Mouse (Mus musculus): Measurements from ENCODE around the gene Arl5c. TPM values are rescaled to one million over a fixed set of nuclear protein-coding genes. Genes with fewer than 3 reads are reported as not detected.

Gene Arl5c
- polyA plus RNA-seq, 1 experiment: 2.2 TPM

DNA sequence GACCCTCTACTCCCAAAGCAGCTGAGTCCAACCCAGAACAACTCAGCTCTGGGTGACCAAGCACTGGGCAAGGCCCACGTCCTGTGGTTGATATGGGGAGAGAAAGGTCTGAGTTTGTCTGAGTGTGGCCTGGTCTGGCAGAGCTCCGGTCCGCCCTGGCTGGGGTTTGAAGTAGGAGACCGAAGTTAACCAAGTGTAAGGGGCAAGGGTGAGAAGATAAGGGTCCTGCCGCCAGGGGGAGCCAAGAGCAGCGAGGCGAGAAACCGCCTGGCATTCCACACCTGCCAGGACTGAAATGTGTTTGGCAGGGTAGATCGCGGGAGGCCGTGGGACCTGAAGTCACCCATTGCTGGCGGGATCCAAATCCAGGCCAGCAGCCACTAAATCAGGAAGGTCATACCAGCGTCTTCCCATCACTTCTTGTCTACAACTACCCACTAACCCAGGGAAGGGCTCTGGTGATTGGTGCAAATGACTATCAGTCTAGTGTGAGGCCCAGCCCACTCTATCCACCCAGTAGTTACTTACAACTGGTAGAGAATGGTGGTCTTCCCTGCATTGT is 1.4 kb downstream of the Arl5c start:
- no peak for DNase-seq (ENCODE audit: low read depth)

DNA sequence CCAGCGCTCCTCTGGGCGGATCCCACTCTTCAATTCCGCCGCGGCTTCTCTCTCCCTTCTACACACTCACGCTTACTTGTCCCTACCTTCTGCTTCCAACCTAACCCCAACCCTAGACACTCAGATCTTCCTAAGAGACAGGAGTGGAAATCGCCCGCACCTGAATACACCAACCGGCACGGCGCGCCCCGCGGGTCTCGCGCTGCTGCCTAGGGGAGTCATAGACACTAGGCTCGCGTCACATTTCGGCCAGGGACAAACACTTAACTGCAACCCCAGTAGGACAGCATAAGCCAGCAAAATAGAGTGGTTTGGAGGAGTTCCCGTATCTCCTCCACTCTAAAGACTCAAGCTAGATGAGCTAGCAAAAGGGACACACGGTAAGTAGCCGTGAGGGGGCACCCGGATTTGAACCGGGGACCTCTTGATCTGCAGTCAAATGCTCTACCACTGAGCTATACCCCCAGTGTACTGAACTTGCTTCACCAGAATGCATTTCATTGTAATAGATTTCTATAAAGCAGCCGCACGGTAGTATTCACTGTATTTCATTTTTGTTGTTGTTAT is 7.4 kb downstream of the Arl5c start:
- no peak for DNase-seq (ENCODE audit: low read depth)

DNA sequence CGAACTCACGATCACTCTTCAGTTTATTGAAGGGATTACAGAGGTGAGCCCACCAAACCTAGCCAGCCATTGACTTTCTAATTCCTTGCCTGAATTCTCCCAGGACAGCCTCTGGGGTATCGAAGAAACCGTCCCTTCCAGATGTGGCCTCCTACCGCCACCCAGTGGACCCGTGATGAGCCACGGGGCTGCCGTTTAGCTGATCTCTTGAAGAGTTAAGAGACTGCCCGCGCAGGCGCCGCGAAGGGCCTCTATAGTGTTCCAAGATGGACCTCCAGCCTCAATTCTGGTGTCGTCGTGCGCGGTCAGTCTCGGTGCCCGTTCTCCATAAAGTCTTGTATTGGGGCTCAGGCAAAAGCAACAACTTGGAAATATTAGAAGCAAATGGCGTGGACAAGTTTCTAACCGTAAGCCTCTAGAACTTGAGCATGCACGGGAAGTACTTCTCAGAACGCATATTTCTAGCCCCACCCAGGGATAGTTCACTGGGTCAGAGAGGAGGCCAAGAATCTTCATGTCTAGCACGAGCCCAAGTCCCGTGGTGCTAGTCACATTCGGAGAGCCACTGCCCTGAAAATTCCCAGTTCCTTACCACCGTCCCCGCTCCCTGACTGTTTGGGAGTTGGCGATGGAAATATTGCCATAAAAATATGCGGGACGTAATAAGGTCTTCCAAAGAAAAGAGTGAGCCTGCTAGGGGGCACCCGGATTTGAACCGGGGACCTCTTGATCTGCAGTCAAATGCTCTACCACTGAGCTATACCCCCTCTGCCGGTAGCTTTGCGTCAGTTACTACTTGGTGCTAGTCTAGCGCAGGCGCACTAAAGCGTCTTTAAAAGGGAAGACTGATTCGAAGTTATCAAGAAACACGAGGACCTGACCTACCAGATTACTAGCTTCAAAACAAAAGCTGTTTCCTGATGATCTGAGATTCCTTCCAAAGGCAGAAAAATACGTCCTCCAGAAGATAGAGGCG is 8.1 kb downstream of the Arl5c start:
- DNase-seq (ENCODE audit: low read depth): peak; percentile 70

DNA sequence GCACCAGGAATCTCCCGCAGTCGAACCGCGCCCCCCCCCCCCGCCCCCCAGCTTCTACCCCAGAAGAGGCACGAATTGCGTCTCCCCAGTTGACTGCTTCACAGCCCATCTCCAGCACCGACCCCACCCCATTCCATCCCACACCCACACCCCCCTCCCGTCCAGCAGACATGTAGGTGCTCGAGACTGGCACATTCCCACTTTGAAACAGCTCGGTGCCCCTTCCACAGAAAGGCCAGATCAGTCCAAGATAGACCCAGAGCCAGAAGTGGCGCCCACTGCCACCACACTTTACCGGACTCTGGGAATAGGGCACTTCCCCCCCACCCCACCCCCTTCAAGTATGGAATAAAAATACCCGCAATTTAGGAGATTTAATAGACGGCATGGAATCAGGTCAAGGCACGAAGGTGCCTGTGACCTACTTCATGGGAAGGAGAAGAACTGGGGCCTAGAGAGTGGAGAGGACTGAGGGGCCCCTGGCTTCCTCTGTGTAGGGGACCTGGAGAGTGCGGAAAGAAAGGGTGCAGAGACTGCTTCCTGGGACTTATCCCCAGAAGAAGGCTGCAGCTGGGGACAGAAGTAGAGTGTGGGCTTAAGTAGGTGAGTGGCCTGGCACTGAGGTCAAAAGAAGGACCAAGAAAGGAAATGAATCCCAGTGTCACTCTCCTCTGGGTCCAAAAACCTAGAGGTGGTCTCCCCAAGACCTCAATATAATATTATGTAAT is 9.1 kb downstream of the Arl5c start:
- DNase-seq (ENCODE audit: low read depth): no peak

DNA sequence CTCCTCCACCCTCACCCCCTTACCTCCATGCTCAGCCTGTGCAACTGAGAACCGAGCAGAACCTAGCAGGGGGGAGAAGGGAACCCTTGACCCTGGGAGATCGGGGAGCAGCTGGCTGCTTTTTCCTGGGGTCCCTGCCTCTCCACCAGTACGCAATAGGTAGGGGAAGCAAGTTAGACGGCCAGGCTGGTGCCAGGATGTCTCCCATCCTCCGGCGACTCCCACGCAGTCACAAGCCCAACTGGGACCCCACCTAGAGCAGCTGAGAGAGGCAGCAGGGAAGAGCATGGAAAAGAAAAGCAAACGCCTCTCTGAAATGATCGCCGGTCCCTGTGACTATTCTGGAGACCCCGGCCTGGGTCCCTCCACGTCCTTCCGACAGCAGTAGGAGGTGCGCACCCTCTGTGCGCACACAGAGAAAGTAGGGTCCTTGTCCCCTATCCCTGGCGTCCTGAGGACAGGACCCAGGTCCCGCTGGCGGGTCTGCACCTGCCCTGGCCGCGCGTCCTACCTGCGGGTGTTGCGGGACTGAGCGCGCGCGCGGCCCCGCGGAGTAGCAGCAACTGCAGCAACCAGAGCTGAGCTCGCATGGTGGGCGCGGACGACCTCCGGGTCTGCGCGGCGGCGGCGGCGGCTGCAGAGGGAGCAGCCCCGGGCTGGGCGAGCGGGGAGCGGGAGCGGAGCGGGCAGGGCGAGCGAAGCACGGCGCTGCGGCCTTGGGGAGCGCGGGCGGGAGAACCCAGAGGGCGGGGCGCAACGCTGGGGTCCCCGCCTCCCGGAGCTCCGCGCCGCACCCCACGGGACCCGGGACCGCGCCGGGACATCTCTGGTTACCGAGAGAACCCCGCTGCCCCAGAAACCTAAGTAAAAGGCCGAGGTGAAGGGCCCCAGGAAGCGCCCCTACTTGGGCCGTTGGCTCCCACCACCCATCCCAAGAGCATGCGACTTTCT is 10.0 kb downstream of the Arl5c start, which contains the start of gene Plxdc1:
TSS of gene Plxdc1 (minus strand) at position 718 of the 951 bp plus-strand sequence.
- no peak for DNase-seq (ENCODE audit: low read depth)

DNA sequence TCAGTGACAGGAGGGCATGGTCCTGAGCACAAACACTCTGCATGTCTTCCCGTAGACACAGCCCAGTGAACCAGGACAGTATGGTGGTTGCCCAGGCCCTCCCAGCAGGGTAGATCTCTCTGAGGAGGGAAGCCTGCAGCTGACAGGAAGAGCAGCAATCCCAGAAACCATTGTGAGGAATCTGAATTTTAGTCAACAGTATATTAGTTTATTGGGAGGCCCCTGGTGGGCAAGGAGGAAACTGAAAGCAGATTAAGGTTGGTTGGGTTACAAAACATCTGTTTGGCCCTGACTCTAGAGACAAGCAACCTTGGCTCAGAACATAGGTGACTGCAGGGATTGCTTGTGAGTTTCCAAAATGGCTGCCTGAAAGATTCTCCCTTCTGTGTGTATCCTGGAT is 12.0 kb downstream of the Arl5c start:
- no peak for DNase-seq (ENCODE audit: low read depth)

DNA sequence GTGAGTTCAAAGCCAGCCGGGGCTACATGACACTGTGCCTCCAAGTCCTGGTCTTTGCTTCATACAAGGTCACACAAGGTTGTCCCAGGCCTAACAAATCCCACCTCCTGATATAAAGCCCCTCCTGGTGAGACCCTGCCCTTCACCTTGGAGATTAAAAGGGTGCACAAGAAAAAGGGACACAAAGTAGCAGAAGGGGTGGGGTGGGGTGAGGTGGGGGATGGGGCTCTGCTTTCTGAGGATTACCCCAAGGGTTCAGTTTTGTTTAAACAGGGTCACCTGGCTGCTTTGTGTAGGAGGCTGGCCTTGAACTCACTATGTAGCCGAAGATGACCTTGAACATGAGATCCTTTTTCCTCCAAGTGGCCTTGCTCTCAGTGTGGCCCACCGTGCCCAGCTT is 12.5 kb downstream of the Arl5c start:
- DNase-seq (ENCODE audit: low read depth): no peak

DNA sequence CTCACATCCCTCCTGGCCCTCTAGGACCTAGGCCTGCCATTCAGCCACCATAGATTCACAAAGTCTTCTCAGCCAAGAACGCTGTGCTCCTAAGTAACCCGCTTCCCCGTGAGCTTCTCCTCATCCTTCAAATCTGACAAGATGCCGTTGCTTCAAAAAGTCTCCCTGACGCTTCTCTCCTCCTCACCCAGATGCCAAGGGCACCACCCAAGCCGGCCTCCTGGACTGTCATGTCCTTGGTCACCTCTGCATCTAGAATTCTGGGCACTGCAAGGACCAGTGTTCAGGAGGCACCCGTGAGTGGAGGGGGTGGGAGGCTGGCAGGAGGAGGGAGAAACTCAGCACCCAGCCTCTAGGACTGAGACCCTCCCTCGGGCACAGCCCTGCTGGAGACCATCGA is 13.3 kb downstream of the Arl5c start:
- DNase-seq (ENCODE audit: low read depth): no peak

DNA sequence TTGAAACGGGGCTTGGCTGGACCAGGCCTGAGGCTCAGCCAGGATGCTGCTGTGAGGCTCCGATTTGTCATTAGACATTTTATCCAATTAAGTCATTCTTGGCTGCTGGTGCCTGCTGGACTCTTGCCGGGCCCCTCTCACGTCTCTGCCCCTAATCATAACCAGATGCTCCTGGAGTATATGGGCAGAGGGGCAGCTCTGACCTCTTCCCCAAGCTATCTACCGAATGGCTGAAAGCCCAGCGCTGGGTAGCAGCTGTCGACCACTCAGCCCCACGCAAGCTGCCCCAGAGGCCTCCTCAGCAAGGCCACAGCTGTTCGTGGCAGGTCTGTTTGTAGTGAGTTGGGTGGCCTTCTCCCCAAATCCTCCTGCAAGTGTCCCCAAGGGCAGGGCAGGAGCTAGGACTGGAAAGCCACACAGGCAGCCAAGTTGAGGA is 15.4 kb downstream of the Arl5c start:
- DNase-seq (ENCODE audit: low read depth): no peak

DNA sequence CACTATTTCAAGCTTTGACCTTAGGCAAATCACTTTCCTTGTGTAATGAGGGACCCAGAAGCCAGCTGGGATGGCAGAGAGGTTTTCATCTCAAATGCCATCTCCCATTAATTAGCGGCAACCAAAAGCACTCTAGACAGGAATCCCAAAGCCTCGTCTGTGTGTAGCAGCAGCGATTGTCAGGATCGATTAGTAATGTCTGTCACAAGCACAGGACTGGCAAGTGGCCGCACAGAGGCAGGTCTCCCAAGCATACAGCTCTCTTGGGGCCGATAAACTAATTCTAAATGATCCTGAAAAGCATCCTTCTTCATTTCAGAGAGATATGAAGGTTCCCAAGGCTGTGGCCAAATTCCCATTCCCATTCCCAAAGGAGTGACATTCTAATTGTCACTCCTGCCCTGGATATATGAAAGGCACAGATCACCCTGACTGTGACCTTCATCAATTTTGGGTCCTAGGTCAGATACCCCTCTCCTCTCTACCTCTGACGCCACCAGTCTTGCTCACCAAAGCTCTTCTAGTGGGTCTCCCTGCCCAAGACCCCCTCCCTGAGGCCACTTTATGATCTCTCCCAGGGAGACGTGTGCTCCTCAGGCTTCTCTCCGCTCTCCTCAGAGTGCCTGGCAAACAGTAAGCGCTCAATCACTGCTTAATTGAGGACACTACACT is 16.0 kb downstream of the Arl5c start:
- no peak for DNase-seq (ENCODE audit: low read depth)

DNA sequence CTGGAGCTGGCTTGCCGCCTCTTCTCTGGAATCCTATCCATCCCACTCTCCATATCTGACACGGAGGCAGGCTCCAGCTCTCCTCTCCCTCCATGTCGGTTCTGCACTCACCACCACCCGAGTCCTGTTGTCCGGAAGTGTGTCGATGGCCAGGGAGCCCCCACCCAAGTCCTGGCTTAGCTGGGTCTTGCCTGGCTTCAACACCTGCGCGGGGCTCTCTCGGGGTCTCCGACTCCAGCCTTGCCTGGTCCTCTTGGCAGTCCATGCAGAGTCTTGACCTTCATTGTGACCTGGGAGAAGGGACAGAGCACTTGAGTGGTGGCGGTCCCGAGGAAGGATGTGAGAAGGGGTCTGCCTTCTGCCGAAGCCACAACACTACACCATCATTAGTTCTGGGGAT is 17.6 kb downstream of the Arl5c start:
- no peak for DNase-seq (ENCODE audit: low read depth)

DNA sequence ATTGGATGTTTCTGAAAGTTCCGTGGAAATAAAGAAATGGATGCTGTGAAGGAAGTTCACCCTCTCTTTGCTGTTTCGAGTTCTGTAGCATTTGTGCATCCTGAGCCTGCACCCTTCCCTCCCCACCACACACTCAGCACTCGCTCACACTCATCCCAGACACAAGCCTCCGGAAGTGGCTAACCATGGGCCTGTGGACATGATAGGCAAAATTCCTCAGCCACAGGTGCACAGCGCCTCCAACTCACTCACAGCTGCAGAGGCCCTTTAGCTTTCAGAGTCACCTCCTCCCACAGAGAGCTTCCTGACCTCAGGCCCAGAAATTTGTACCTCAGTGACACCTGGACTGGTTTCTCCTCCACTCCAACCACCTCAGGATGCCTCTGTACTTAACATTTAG is 18.2 kb downstream of the Arl5c start:
- no peak for DNase-seq (ENCODE audit: low read depth)

DNA sequence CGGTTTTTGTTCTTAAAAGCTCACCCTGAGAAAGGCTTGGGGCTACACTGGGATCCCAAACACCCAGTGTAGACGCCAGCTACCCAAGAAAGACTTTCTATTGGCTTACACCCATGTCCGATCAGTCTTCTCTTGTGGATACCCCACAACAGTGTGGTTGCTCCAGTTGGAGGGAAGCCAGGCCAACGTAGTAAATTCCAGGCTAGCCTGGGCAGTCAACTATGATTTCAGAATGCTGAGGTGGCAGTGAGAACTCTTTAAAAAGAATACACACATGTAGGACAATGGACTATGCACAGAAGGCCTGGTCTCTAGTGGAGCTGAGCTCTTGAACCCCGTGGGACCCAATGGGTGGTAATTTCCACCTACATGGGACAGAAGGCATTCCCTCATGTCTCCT is 21.2 kb downstream of the Arl5c start:
- DNase-seq (ENCODE audit: low read depth): no peak

DNA sequence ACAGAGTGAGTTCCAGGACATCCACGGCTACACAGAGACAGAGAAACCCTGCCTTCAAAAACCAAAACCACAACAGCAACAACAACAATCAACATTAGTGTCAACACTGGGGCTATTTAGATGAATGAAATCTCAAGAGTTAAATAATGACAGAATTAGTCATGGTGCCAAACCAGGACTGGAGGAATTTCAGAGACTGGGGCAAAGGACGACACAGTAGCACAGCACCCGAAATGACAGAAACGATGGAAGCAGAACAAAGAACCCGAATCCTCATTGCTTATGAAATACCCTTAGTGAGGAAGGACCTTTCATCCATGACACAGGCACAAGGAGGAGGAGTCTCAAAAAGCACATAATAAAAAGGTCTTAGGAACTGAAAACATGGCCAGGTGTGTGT is 21.8 kb downstream of the Arl5c start:
- no peak for DNase-seq (ENCODE audit: low read depth)

DNA sequence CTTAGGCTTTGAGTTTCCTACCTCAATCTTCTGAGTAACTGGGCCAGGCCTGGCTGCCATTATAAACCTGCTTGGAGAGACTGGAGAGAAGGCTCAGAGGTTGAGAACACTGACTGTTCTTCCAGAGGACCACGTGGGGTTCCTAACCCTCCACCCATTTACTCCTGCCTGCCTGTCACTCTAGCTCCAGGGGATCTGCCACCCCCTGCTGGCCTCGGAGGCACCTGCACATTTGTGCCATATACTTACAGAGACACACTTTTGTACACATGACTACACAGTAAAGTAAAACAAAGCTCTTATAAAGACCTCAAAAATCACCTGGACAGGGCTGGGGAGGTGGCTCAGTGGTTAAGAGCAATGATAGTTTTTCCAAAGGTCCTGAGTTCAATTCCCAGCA is 23.5 kb downstream of the Arl5c start:
- no peak for DNase-seq (ENCODE audit: low read depth)

DNA sequence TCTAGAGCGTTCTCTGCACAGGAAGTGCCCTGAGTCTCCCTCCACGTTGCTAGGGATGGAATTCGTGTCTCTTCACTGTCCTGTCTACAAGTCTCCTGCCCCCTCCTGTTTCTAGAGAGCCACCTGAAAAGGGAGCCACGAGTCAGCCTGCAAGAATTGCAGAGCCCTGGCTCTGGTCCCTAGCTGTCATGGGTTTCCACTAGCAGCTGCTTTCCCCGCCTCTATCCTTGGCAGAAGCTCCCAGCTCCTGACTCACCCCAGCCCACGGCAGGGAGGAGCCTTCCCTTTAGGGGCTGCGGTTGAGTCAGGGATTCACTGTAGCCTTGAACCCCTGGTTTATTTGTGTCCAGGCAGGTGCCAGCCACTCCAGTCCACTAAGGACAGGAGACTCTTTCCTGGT is 24.7 kb downstream of the Arl5c start:
- no peak for DNase-seq (ENCODE audit: low read depth)

DNA sequence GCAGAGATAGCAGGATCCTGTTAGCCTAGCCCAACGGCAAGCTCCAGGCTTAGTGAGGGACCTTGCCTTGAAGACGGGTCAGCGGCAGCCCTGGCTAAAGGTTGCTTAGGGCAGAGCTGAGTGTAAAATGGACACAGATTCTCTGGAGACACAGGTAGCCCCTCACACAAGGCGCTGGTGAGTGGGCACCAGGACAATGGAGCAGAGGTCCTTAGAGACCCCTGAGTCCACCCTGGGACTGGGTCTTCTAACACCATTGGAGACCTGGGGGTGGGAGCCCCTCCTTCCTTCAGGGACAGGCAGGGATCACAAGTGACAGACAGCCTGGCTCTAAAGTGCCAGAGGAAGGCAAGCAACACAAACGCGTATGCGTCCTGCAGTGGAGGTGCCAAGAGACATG is 25.2 kb downstream of the Arl5c start:
- no peak for DNase-seq (ENCODE audit: low read depth)

DNA sequence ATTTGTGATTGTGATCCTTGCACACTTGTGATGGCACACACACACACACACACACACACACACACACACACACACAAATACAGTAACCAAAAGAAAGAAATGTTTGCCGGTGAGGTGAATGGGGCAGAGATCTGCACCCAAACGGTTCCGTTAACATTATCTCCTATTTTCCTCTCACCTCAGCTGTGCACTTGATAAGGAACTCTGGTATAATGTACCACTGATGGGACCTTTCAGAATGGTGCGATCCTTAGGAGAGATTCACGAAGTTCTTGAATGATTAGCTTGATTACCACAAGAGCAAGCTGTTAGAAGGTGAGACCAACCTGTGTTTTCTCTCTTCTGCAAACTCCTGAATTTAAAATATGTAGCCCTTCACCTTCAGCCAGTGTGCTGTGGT is 27.6 kb downstream of the Arl5c start:
- no peak for DNase-seq (ENCODE audit: low read depth)

DNA sequence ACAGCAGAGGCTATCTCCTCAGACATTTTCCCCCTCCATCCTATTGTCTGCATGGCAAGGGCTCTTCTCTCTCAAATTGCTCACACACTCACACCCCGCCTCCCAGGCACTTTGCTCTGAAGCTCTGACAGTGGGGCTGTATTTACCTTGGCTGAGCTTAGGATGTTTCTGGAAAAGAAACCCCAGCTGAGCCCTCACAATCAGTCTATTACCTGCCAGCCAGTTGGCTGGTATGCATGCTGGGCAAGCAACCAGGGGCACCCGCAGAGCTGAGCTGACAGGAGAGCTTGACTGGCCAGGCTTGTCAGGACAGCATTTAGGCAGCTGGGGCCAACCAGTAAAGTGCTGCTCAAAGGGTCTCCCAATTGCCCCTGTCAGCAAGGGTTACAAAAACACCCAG is 28.9 kb downstream of the Arl5c start:
- peak; percentile 80 for DNase-seq (ENCODE audit: low read depth)

DNA sequence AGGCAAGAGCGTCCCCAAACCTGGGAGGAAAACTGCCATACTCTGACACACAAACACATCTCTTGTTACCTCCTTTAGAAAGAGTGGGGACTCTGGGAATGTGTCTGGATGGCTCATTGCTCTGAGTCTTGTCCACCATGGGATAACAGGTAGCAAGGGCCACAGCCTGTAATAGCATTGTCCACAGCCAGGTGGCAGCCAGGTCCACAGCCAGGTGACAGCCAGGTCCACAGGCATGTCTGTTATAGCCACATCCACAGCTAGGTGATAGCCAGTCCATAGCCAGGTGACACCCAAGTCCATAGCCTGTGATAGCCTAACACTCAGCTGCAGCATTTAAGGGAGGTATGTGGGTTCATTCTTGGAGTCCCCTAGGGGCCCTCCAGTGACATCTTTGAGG is 35.1 kb downstream of the Arl5c start:
- no peak for DNase-seq (ENCODE audit: low read depth)

DNA sequence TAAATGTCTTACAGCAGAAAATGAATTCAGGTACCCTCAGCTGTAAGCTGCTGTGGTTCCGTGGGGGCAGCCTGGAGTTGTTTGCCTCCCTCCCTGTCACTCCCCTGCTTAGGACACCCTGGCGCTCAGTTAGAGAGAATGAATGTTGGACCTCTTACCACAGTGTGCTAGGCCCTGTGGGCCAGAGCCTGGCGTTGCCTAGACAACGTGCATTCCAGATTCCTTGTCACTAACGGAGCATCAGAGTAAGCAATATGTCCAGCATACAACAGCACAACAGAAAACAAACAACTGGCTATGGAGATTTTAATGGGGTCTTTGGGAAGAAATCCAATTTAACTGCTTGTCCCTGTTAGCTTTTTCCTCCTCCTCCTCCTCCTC is 36.7 kb downstream of the Arl5c start:
- DNase-seq (ENCODE audit: low read depth): no peak
